Mouse (Mus musculus) neutrophil, adult 5-6 weeks (primary cell): ENCODE data around the gene Prr9. TPM values are rescaled to one million over a fixed set of nuclear protein-coding genes. Genes with fewer than 3 reads are reported as not detected.

Source experiments
- ATAC-seq: fragments of 151-379, 151-347 bp; 2 replicates; pipeline ENCODE4 v1.8.0; 2017; ENCODE audit warnings: mild to moderate bottlenecking, moderate TSS enrichment; ENCODE audit not compliant: insufficient number of reproducible peaks, poor library complexity, low FRiP score, severe bottlenecking; ENCODE audit errors: extremely low read depth
- total RNA-seq: library from RNA; stranded (forward); fragments of 200-1000 nt; gene quantifications from 2 replicates; pipeline ENCODE4 v1.2.3, GENCODE M21; 2017

Gene Prr9
- not detected in 2 replicates for total RNA-seq

- no peak for ATAC-seq
These were observed at the start of gene Prr9 for GRCm38 (mm10) chr3:92123847-92124246. TSS of gene Prr9 (minus strand) at chr3:92123947.

- no peak for ATAC-seq
These were observed 46.1 kb upstream of the Prr9 start for GRCm38 (mm10) chr3:92169847-92170246.

GRCm38 (mm10) chr3:92153322-92153721 is 29.6 kb upstream of the Prr9 start:
- no peak for ATAC-seq

- ATAC-seq: no peak
These were observed 27.0 kb upstream of the Prr9 start for GRCm38 (mm10) chr3:92150631-92151277.

GRCm38 (mm10) chr3:92147913-92148312 is 24.2 kb upstream of the Prr9 start:
- no peak for ATAC-seq

GRCm38 (mm10) chr3:92147420-92147819 is 23.7 kb upstream of the Prr9 start:
- no peak for ATAC-seq

GRCm38 (mm10) chr3:92142644-92143043 is 18.9 kb upstream of the Prr9 start, which contains the start of gene Lelp1:
TSS of gene Lelp1 (minus strand) at chr3:92142744.
- ATAC-seq: no peak

- ATAC-seq: no peak
These were observed 2.8 kb downstream of the Prr9 start for GRCm38 (mm10) chr3:92120902-92121301.

GRCm38 (mm10) chr3:92117930-92118329 is 5.8 kb downstream of the Prr9 start:
- no peak for ATAC-seq

- no peak for ATAC-seq
These were observed 12.2 kb downstream of the Prr9 start for GRCm38 (mm10) chr3:92111526-92111925.

- no peak for ATAC-seq
These were observed 13.0 kb downstream of the Prr9 start for GRCm38 (mm10) chr3:92110790-92111189.

GRCm38 (mm10) chr3:92106582-92106981 is 17.2 kb downstream of the Prr9 start:
- no peak for ATAC-seq

- no peak for ATAC-seq
These were observed 40.7 kb downstream of the Prr9 start, which contains the start of gene Lor for GRCm38 (mm10) chr3:92083042-92083441. TSS of gene Lor (minus strand) at chr3:92083142.

GRCm38 (mm10) chr3:92081285-92081931 is 42.3 kb downstream of the Prr9 start:
- ATAC-seq: no peak

GRCm38 (mm10) chr3:92080462-92081284 is 43.1 kb downstream of the Prr9 start:
- no peak for ATAC-seq

Other genes starting within 250 kb of the Prr9 start
- gene Pglyrp3, start 109.4 kb downstream of the Prr9 start, total RNA-seq: not detected in 2 replicates
- gene Lor, start 40.8 kb downstream of the Prr9 start, total RNA-seq: not detected in 2 replicates
- gene Lelp1, start 18.8 kb upstream of the Prr9 start, total RNA-seq: not detected in 2 replicates
- gene Sprr2a1, start 91.9 kb upstream of the Prr9 start, total RNA-seq: not detected in 2 replicates
- 0.12 TPM in 1 of 2 replicates, not detected in the other for gene Sprr2a2, start 92.0 kb upstream of the Prr9 start, total RNA-seq
- not detected in 2 replicates for gene Sprr2a3, start 161.5 kb upstream of the Prr9 start, total RNA-seq
- gene Sprr2b, start 192.7 kb upstream of the Prr9 start, total RNA-seq: not detected in 2 replicates
- not detected in 2 replicates for gene Sprr2d, start 215.2 kb upstream of the Prr9 start, total RNA-seq
- gene Sprr2e, start 228.2 kb upstream of the Prr9 start, total RNA-seq: not detected in 2 replicates
- not detected in 2 replicates for gene Sprr2f, start 241.2 kb upstream of the Prr9 start, total RNA-seq